Mouse (Mus musculus) heart, adult 2 months (tissue): Measurements from ENCODE around the gene Slc50a1.

Experiments used
- CTCF ChIP-seq: fragments of 200-600 bp; IDR thresholded peaks from 2 replicates; pipeline ENCODE4 v1.8.1; 2022; ENCODE audit warnings: antibody characterized with exemption, mild to moderate bottlenecking, moderate library complexity
- EP300 ChIP-seq: fragments of 200-500 bp; IDR thresholded peaks from 2 replicates; pipeline ENCODE4 v1.6.1; 2011; ENCODE audit warnings: low read depth, low read length, control low read depth; ENCODE audit not compliant: insufficient read depth
- POLR2A ChIP-seq: fragments of 200-500 bp; IDR thresholded peaks from 2 replicates; pipeline ENCODE4 v1.6.1; 2011; ENCODE audit warnings: mild to moderate bottlenecking, low read depth, low read length, control low read depth; ENCODE audit not compliant: insufficient read depth

DNA sequence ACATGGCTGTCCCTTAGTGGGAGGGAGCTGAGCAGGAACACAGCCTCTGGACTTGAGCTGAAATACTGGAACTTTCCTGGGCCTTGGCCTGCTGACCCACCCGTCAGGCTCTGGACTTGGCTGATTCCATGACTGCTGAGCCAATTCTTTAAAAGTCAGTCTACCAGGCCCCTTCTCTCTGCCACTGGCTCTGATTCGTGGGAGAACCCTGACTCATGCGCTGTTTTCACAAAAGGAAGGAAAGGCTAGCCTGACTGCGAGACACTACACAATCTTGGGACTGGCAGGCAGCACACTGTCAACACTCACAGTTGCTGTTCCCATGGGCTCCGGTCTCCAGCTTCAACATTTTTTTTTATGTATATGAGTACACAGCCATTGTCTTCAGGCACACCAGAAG, 14.2 kb downstream of the Slc50a1 start:
- TF ChIP-seq CTCF (no peak), POLR2A (peak; percentile 43; the same call in 1 of the 2 replicates), EP300 (no peak)
